Mouse (Mus musculus) heart, embryonic 16.5 days (tissue): ENCODE results near the gene Col10a1. TPM values are rescaled to one million over a fixed set of nuclear protein-coding genes. Genes with fewer than 3 reads are reported as not detected.

Experiments
- ATAC-seq: fragments of 200-750 bp; cut with Nextera tagmentation; replicated peaks from 2 replicates; pipeline ENCODE4 v1.8.0; 2017; ENCODE audit warnings: moderate number of reproducible peaks; ENCODE audit not compliant: insufficient read depth, low FRiP score; ENCODE audit errors: extremely low read depth
- H3K27ac ChIP-seq: fragments of 300-500 bp; sonication (generic); 2 replicates; pipeline ENCODE4 v1.5.1; 2014; ENCODE audit warnings: mild to moderate bottlenecking, low read length, control low read depth, moderate library complexity
- H3K27me3 ChIP-seq: fragments of 300-500 bp; sonication (generic); 2 replicates; pipeline ENCODE4 v1.6.1; 2014; ENCODE audit warnings: low read length, mixed read lengths; ENCODE audit not compliant: control insufficient read depth, insufficient read depth
- H3K36me3 ChIP-seq: fragments of 300-500 bp; sonication (generic); 2 replicates; pipeline ENCODE4 v1.6.1; 2014; ENCODE audit not compliant: control insufficient read depth, insufficient read depth
- H3K4me1 ChIP-seq: fragments of 300-500 bp; sonication (generic); 2 replicates; pipeline ENCODE4 v1.6.1; 2014; ENCODE audit warnings: low read length, mixed read lengths; ENCODE audit not compliant: control insufficient read depth, insufficient read depth
- H3K4me2 ChIP-seq: fragments of 300-500 bp; sonication (generic); 2 replicates; pipeline ENCODE4 v1.6.1; 2014; ENCODE audit warnings: low read depth, mild to moderate bottlenecking, control low read depth, low read length
- H3K4me3 ChIP-seq: fragments of 300-500 bp; sonication (generic); 2 replicates; pipeline ENCODE4 v1.5.1; 2014; ENCODE audit warnings: mild to moderate bottlenecking, control low read depth, low read length
- H3K9ac ChIP-seq: fragments of 300-500 bp; sonication (generic); 2 replicates; pipeline ENCODE4 v1.6.1; 2014; ENCODE audit warnings: low read length, control low read depth
- H3K9me3 ChIP-seq: fragments of 300-500 bp; sonication (generic); replicated peaks from 2 replicates; pipeline ENCODE4 v1.6.1; 2016; ENCODE audit warnings: low read length; ENCODE audit not compliant: control insufficient read depth
- WGBS: fragments of 180-500 bp; shearing (Covaris S2); extraction: QIAGEN DNeasy Blood & Tissue Kit; methylation state at CpG from one replicate; pipeline ENCODE4 v1.1.7; 2014; 5-methylcytosine and 5-hydroxymethylcytosine counted together
- polyA plus RNA-seq: library from polyadenylated mRNA; unstranded; fragments of >200 nt; fragmentation: Nextera tagmentation; extraction: Ambion mirVana; gene quantifications from 2 replicates; pipeline ENCODE4 v1.2.1, GENCODE M21; 2015

Col10a1 gene
- 0.09 and 0.16 TPM in 2 replicates for polyA plus RNA-seq

GRCm38 (mm10) chr10:34389681-34390080, at the start of gene Col10a1:
Col10a1 (plus strand) TSS chr10:34389981.
- Histone ChIP-seq H3K27me3 (no peaks in the 10 kb centered on the region), H3K4me3 (no peak within 1 kb of the TSS), H3K9me3 (no peaks in the 10 kb centered on the region), H3K4me1 (no peaks in the 10 kb centered on the region), H3K36me3 (no peaks in the 10 kb centered on the region), H3K27ac (no peak within 1 kb of the TSS), H3K9ac (no peak within 1 kb of the TSS), H3K4me2 (no peak within 1 kb of the TSS)
- ATAC-seq = no peak
- 81% methylated on average over 8 of the region's 8 CpGs for WGBS

GRCm38 (mm10) chr10:34341014-34341413, 48.8 kb upstream of the Col10a1 start:
- 72% methylated on average over 6 of the region's 6 CpGs for WGBS
- H3K4me2 ChIP-seq = no peak overlapping the region
- no peaks in the 10 kb centered on the region for H3K9me3 ChIP-seq
- H3K4me1 ChIP-seq = no peaks in the 10 kb centered on the region
- H3K36me3 ChIP-seq = peaks cover 3% of the 10 kb centered on the region; the same call in 1 of the 2 replicates
- H3K9ac ChIP-seq = no peak overlapping the region
- H3K27me3 ChIP-seq = no peaks in the 10 kb centered on the region
- no peak for ATAC-seq
- no peak overlapping the region for H3K4me3 ChIP-seq
- no peak overlapping the region for H3K27ac ChIP-seq

GRCm38 (mm10) chr10:34341886-34342285, 47.9 kb upstream of the Col10a1 start:
- Histone ChIP-seq H3K9ac (no peak overlapping the region), H3K36me3 (peaks cover 3% of the 10 kb centered on the region; the same call in 1 of the 2 replicates), H3K4me2 (no peak overlapping the region), H3K4me1 (no peaks in the 10 kb centered on the region), H3K9me3 (no peaks in the 10 kb centered on the region), H3K4me3 (no peak overlapping the region), H3K27ac (no peak overlapping the region), H3K27me3 (no peaks in the 10 kb centered on the region)
- 66% methylated on average over 1 of the region's 1 CpGs for WGBS
- ATAC-seq = no peak

GRCm38 (mm10) chr10:34352166-34352565, 37.6 kb upstream of the Col10a1 start:
- no peak overlapping the region for H3K4me3 ChIP-seq
- H3K27ac ChIP-seq = no peak overlapping the region; the same call in 1 of the 2 replicates
- peaks cover 9% of the 10 kb centered on the region for H3K4me1 ChIP-seq
- H3K9me3 ChIP-seq = no peaks in the 10 kb centered on the region
- ATAC-seq = no peak
- H3K4me2 ChIP-seq = no peak overlapping the region
- 62% methylated on average over 4 of the region's 4 CpGs for WGBS
- H3K36me3 ChIP-seq = no peaks in the 10 kb centered on the region
- no peak overlapping the region for H3K9ac ChIP-seq
- H3K27me3 ChIP-seq = no peaks in the 10 kb centered on the region

GRCm38 (mm10) chr10:34358263-34358662, 31.5 kb upstream of the Col10a1 start:
- Histone ChIP-seq H3K4me1 (no peaks in the 10 kb centered on the region), H3K4me2 (no peak overlapping the region), H3K4me3 (no peak overlapping the region), H3K27me3 (no peaks in the 10 kb centered on the region), H3K9me3 (no peaks in the 10 kb centered on the region), H3K27ac (no peak overlapping the region), H3K9ac (no peak overlapping the region), H3K36me3 (no peaks in the 10 kb centered on the region)
- no peak for ATAC-seq
- 76% methylated on average over 3 of the region's 3 CpGs for WGBS

- H3K9me3 ChIP-seq = no peaks in the 10 kb centered on the region
- no peaks in the 10 kb centered on the region for H3K27me3 ChIP-seq
- H3K9ac ChIP-seq = no peak overlapping the region
- H3K36me3 ChIP-seq = no peaks in the 10 kb centered on the region
- H3K4me1 ChIP-seq = no peaks in the 10 kb centered on the region
- no peak overlapping the region for H3K4me2 ChIP-seq
- no peak overlapping the region for H3K27ac ChIP-seq
- no peak for ATAC-seq
- no peak overlapping the region for H3K4me3 ChIP-seq
Observed at GRCm38 (mm10) chr10:34363756-34364155, 26.0 kb upstream of the Col10a1 start.

- no peaks in the 10 kb centered on the region for H3K9me3 ChIP-seq
- WGBS = 62% methylated on average over 5 of the region's 5 CpGs
- H3K9ac ChIP-seq = no peak overlapping the region
- no peak overlapping the region for H3K27ac ChIP-seq
- H3K36me3 ChIP-seq = no peaks in the 10 kb centered on the region
- H3K27me3 ChIP-seq = no peaks in the 10 kb centered on the region
- H3K4me2 ChIP-seq = no peak overlapping the region
- no peaks in the 10 kb centered on the region for H3K4me1 ChIP-seq
- ATAC-seq = no peak
- H3K4me3 ChIP-seq = no peak overlapping the region
Observed at GRCm38 (mm10) chr10:34368138-34368537, 21.6 kb upstream of the Col10a1 start.

GRCm38 (mm10) chr10:34373332-34373731, 16.4 kb upstream of the Col10a1 start:
- ATAC-seq = no peak
- 84% methylated on average over 7 of the region's 7 CpGs for WGBS

GRCm38 (mm10) chr10:34385636-34386035, 4.1 kb upstream of the Col10a1 start:
- ATAC-seq = no peak
- Histone ChIP-seq H3K27me3 (no peaks in the 10 kb centered on the region), H3K36me3 (no peaks in the 10 kb centered on the region), H3K4me1 (no peaks in the 10 kb centered on the region), H3K9me3 (no peaks in the 10 kb centered on the region), H3K27ac (no peak overlapping the region), H3K9ac (no peak overlapping the region), H3K4me2 (no peak overlapping the region), H3K4me3 (no peak overlapping the region)
- 68% methylated on average over 5 of the region's 5 CpGs for WGBS

More at GRCm38 (mm10) chr10:34373332-34373731, 16.4 kb upstream of the Col10a1 start:
- H3K4me1 ChIP-seq = no peaks in the 10 kb centered on the region
- H3K27ac ChIP-seq = no peak overlapping the region
- no peaks in the 10 kb centered on the region for H3K36me3 ChIP-seq
- no peaks in the 10 kb centered on the region for H3K9me3 ChIP-seq
- H3K9ac ChIP-seq = no peak overlapping the region
- no peaks in the 10 kb centered on the region for H3K27me3 ChIP-seq
- H3K4me2 ChIP-seq = no peak overlapping the region
- H3K4me3 ChIP-seq = no peak overlapping the region
